Mouse (Mus musculus) olfactory bulb, adult 2 months (tissue): Measurements from ENCODE around the gene Pim1.

Experiments
- CTCF ChIP-seq: fragments of 200-500 bp; IDR thresholded peaks from 2 replicates; pipeline ENCODE4 v1.5.1; 2012; ENCODE audit warnings: low read depth, mild to moderate bottlenecking, low read length, moderate library complexity; ENCODE audit not compliant: insufficient read depth
- POLR2A ChIP-seq: fragments of 200-500 bp; IDR thresholded peaks from 2 replicates; pipeline ENCODE4 v1.6.1; 2012; ENCODE audit warnings: mild to moderate bottlenecking, low read depth, low read length, moderate library complexity; ENCODE audit not compliant: insufficient read depth

DNA sequence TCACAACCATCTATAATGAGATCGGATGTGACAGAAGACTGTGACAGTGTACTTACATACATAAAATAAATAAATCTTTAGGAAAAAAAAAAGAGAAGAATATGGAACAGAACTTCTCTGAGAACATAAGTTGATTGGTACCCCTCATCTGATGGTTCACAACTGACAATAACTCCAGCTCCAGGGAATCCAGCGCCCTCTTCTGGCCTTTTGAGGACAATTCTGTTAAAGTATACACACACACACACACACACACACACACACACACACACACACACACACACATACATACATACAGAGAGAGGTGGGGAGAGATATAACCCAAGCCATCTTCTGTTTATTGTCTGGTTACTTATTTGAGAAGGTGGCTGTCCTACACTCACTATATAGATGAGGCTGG, 6.1 kb upstream of the Pim1 start:
- TF ChIP-seq CTCF (no peak), POLR2A (no peak)
